Mouse (Mus musculus) liver, adult 2 months (tissue): ENCODE measurements around the gene Prr14. TPM values are rescaled to one million over a fixed set of nuclear protein-coding genes. Genes with fewer than 3 reads are reported as not detected.
"Not testable (repeated sequence)": the region's sequence is repeated elsewhere in the genome, so short reads cannot be mapped to it uniquely, and the experiment has no call there.

Experiments used
- DNase-seq: peaks from one replicate; pipeline ENCODE4 v3.0.0-alpha.2; 2011; ENCODE audit warnings: low read depth, low spot score; ENCODE audit errors: extremely low read depth
- H3K27ac ChIP-seq: fragments of 200-500 bp; replicated peaks from 2 replicates; pipeline ENCODE4 v1.5.1; 2012; ENCODE audit warnings: low read depth, mild to moderate bottlenecking, control low read depth, inconsistent platforms, low read length; ENCODE audit not compliant: insufficient read depth
- H3K27me3 ChIP-seq: fragments of 200-500 bp; 2 replicates; pipeline ENCODE4 v1.6.1; 2012; ENCODE audit warnings: mild to moderate bottlenecking, moderate library complexity, low read length, inconsistent platforms; ENCODE audit not compliant: control insufficient read depth, insufficient read depth
- H3K36me3 ChIP-seq: fragments of 200-500 bp; 2 replicates; pipeline ENCODE4 v1.6.1; 2012; ENCODE audit warnings: low read length, inconsistent platforms; ENCODE audit not compliant: control insufficient read depth, insufficient read depth
- H3K4me1 ChIP-seq: fragments of 200-500 bp; 2 replicates; pipeline ENCODE4 v1.6.1; 2011; ENCODE audit warnings: low read length; ENCODE audit not compliant: control insufficient read depth, insufficient read depth
- H3K4me3 ChIP-seq: fragments of 200-500 bp; 2 replicates; pipeline ENCODE4 v1.5.1; 2011; ENCODE audit warnings: low read depth, mild to moderate bottlenecking, control low read depth, low read length, moderate library complexity; ENCODE audit not compliant: insufficient read depth
- H3K79me2 ChIP-seq: fragments of 200-500 bp; 2 replicates; pipeline ENCODE4 v1.6.1; 2012; ENCODE audit warnings: inconsistent platforms, mild to moderate bottlenecking, low read length, moderate library complexity; ENCODE audit not compliant: control insufficient read depth, insufficient read depth
- H3K9ac ChIP-seq: fragments of 200-500 bp; 2 replicates; pipeline ENCODE4 v1.6.1; 2012; ENCODE audit warnings: low read depth, mild to moderate bottlenecking, control low read depth, inconsistent platforms, low read length
- CTCF ChIP-seq: fragments of 200-500 bp; IDR thresholded peaks from 2 replicates; pipeline ENCODE4 v1.5.1; 2011; ENCODE audit warnings: low read depth, low read length, control low read depth
- POLR2A ChIP-seq: fragments of 200-500 bp; IDR thresholded peaks from 2 replicates; pipeline ENCODE4 v1.6.1; 2011; ENCODE audit warnings: low read length, control low read depth; ENCODE audit not compliant: insufficient read depth; ENCODE audit errors: extremely low read depth
- WGBS: fragments of 180-500 bp; shearing (Covaris S2); methylation state at CpG from one replicate; pipeline ENCODE4 v1.1.7; 2018; 5-methylcytosine and 5-hydroxymethylcytosine counted together
- polyA plus RNA-seq: library from polyadenylated mRNA; depleted of rRNA; stranded (reverse); fragments of >200 nt; gene quantifications from 2 replicates; pipeline ENCODE4 v1.2.3, GENCODE M21; 2012
- total RNA-seq: library from RNA; depleted of rRNA; stranded (reverse); fragments of >200 nt; gene quantifications from 2 replicates; pipeline ENCODE4 v1.2.3, GENCODE M21; 2014

The Prr14 gene
- total and polyA plus RNA-seq, 2 experiments, result 9.5 to 44.6 TPM

- peak within 1 kb of the TSS; percentile 87 for H3K27ac ChIP-seq
- H3K4me3 ChIP-seq, result peak within 1 kb of the TSS; percentile 52
- WGBS, result under 1% methylated on average over 62 of the region's 62 CpGs
- peak within 1 kb of the TSS; percentile 97 for H3K9ac ChIP-seq
- TF ChIP-seq CTCF (no peak), POLR2A (peak; percentile 46; the same call in 1 of the 2 replicates)
- H3K4me1 ChIP-seq, result peaks cover 13% of the 10 kb centered on the region; the same call in 1 of the 2 replicates
- H3K36me3 ChIP-seq, result peaks cover 44% of the 10 kb centered on the region
- peaks cover 12% of the 10 kb centered on the region; the same call in 1 of the 2 replicates for H3K79me2 ChIP-seq
- no peaks in the 10 kb centered on the region for H3K27me3 ChIP-seq
- peak; percentile 97 for DNase-seq
Measured at GRCm38 (mm10) chr7:127478635-127479317, 19.4 kb downstream of the Prr14 start, which contains the start of gene Fbrs. Fbrs (plus strand) TSS chr7:127479199.

- H3K36me3 ChIP-seq, result peaks cover 40% of the 10 kb centered on the region
- peaks cover 13% of the 10 kb centered on the region; the same call in 1 of the 2 replicates for H3K4me1 ChIP-seq
- peak overlapping the region; percentile 97 for H3K9ac ChIP-seq
- no peak for DNase-seq
- WGBS, result 3% methylated on average over 48 of the region's 48 CpGs
- H3K27ac ChIP-seq, result peak overlapping the region; percentile 87
- no peaks in the 10 kb centered on the region for H3K27me3 ChIP-seq
- no peak for TF ChIP-seq POLR2A
- no peak for TF ChIP-seq CTCF
- H3K4me3 ChIP-seq, result peak overlapping the region; percentile 52
- peaks cover 11% of the 10 kb centered on the region; the same call in 1 of the 2 replicates for H3K79me2 ChIP-seq
Measured at GRCm38 (mm10) chr7:127479318-127480225, 20.2 kb downstream of the Prr14 start.

GRCm38 (mm10) chr7:127480321-127480720, 20.9 kb downstream of the Prr14 start:
- no peak overlapping the region for H3K27ac ChIP-seq
- TF ChIP-seq CTCF, result no peak
- no peak for TF ChIP-seq POLR2A
- peaks cover 13% of the 10 kb centered on the region; the same call in 1 of the 2 replicates for H3K4me1 ChIP-seq
- H3K9ac ChIP-seq, result peak overlapping the region; percentile 26; the same call in 1 of the 2 replicates
- H3K36me3 ChIP-seq, result peaks cover 39% of the 10 kb centered on the region
- no peak for DNase-seq
- H3K4me3 ChIP-seq, result no peak overlapping the region
- 53% methylated on average over 2 of the region's 2 CpGs for WGBS
- peaks cover 11% of the 10 kb centered on the region; the same call in 1 of the 2 replicates for H3K79me2 ChIP-seq
- no peaks in the 10 kb centered on the region for H3K27me3 ChIP-seq

GRCm38 (mm10) chr7:127485416-127485815, 26.0 kb downstream of the Prr14 start:
- WGBS, result 93% methylated on average over 5 of the region's 5 CpGs
- H3K4me3 ChIP-seq, result no peak overlapping the region
- H3K4me1 ChIP-seq, result 0 out of 2 replicates have a peak, but pooled peaks cover 2% of the 10 kb centered on the region
- TF ChIP-seq POLR2A (no peak), CTCF (no peak)
- H3K27me3 ChIP-seq, result no peaks in the 10 kb centered on the region
- no peak for DNase-seq
- H3K27ac ChIP-seq, result no peak overlapping the region
- 0 out of 2 replicates have a peak, but pooled peaks cover 2% of the 10 kb centered on the region for H3K79me2 ChIP-seq
- peaks cover 67% of the 10 kb centered on the region for H3K36me3 ChIP-seq
- no peak overlapping the region for H3K9ac ChIP-seq

- DNase-seq, H3K27me3 ChIP-seq, H3K4me3 ChIP-seq, H3K79me2 ChIP-seq, H3K4me1 ChIP-seq, H3K9ac ChIP-seq, H3K27ac ChIP-seq: not testable (repeated sequence)
- peaks cover 68% of the 10 kb centered on the region for H3K36me3 ChIP-seq
- 69% methylated on average over 5 of the region's 5 CpGs for WGBS
Measured at GRCm38 (mm10) chr7:127488364-127488763, 29.0 kb downstream of the Prr14 start.
